Mouse (Mus musculus): ENCODE results near the gene Agl.

Gene Agl

GRCm38 (mm10) chr3:116809221-116809620 lies 1.3 kb upstream of the Agl start:
- Histone ChIP-seq H3K27me3 (ENCODE audit: insufficient read depth, low read length) (no peaks in the 10 kb centered on the region), H3K9me3 (ENCODE audit: low read length) (no peaks in the 10 kb centered on the region), H3K4me1 (replicated peaks; ENCODE audit: low read depth, low read length) (peaks cover 31% of the 10 kb centered on the region), H3K36me3 (ENCODE audit: insufficient read depth, low read length) (peaks cover 4% of the 10 kb centered on the region; the same call in 1 of the 2 replicates), H3K4me3 (replicated peaks; ENCODE audit: low read length) (no peak overlapping the region)
- no peak for TF ChIP-seq CTCF (conservative IDR thresholded peaks at IDR 0.05; ENCODE audit: low read length)
- TF ChIP-seq NANOG (IDR thresholded peaks at IDR 0.05; ENCODE audit: borderline replicate concordance, low read length) = no peak
- no peak for TF ChIP-seq POU5F1 (IDR thresholded peaks at IDR 0.05; ENCODE audit: borderline replicate concordance, low read length)

GRCm38 (mm10) chr3:116808507-116809217 lies 696 bp upstream of the Agl start:
- peaks cover 31% of the 10 kb centered on the region for H3K4me1 ChIP-seq (replicated peaks; ENCODE audit: low read depth, low read length)
- peak overlapping the region; percentile 94 for H3K4me3 ChIP-seq (replicated peaks; ENCODE audit: low read length)
- no peaks in the 10 kb centered on the region for H3K27me3 ChIP-seq (ENCODE audit: insufficient read depth, low read length)
- H3K9me3 ChIP-seq (ENCODE audit: low read length) = no peaks in the 10 kb centered on the region
- TF ChIP-seq NANOG (IDR thresholded peaks at IDR 0.05; ENCODE audit: borderline replicate concordance, low read length) (no peak), CTCF (conservative IDR thresholded peaks at IDR 0.05; ENCODE audit: low read length) (no peak), POU5F1 (IDR thresholded peaks at IDR 0.05; ENCODE audit: borderline replicate concordance, low read length) (no peak)
- peaks cover 4% of the 10 kb centered on the region; the same call in 1 of the 2 replicates for H3K36me3 ChIP-seq (ENCODE audit: insufficient read depth, low read length)

GRCm38 (mm10) chr3:116805866-116806265 lies 2.1 kb downstream of the Agl start:
- Histone ChIP-seq H3K4me1 (replicated peaks; ENCODE audit: low read depth, low read length) (peaks cover 37% of the 10 kb centered on the region), H3K9me3 (ENCODE audit: low read length) (no peaks in the 10 kb centered on the region), H3K36me3 (ENCODE audit: insufficient read depth, low read length) (peaks cover 7% of the 10 kb centered on the region; the same call in 1 of the 2 replicates), H3K27me3 (ENCODE audit: insufficient read depth, low read length) (no peaks in the 10 kb centered on the region), H3K4me3 (replicated peaks; ENCODE audit: low read length) (no peak overlapping the region)
- TF ChIP-seq POU5F1 (IDR thresholded peaks at IDR 0.05; ENCODE audit: borderline replicate concordance, low read length) (no peak), CTCF (conservative IDR thresholded peaks at IDR 0.05; ENCODE audit: low read length) (no peak), NANOG (IDR thresholded peaks at IDR 0.05; ENCODE audit: borderline replicate concordance, low read length) (no peak)

- Histone ChIP-seq H3K9me3 (ENCODE audit: low read length) (no peaks in the 10 kb centered on the region), H3K36me3 (ENCODE audit: insufficient read depth, low read length) (peaks cover 7% of the 10 kb centered on the region; the same call in 1 of the 2 replicates), H3K4me1 (replicated peaks; ENCODE audit: low read depth, low read length) (peaks cover 33% of the 10 kb centered on the region), H3K27me3 (ENCODE audit: insufficient read depth, low read length) (no peaks in the 10 kb centered on the region), H3K4me3 (replicated peaks; ENCODE audit: low read length) (no peak overlapping the region)
- no peak for TF ChIP-seq CTCF (conservative IDR thresholded peaks at IDR 0.05; ENCODE audit: low read length)
- TF ChIP-seq NANOG (IDR thresholded peaks at IDR 0.05; ENCODE audit: borderline replicate concordance, low read length) = no peak
Observed at GRCm38 (mm10) chr3:116804746-116805285, 3.1 kb downstream of the Agl start.

GRCm38 (mm10) chr3:116801755-116802154 lies 6.2 kb downstream of the Agl start:
- Histone ChIP-seq H3K36me3 (ENCODE audit: insufficient read depth, low read length) (peaks cover 10% of the 10 kb centered on the region), H3K4me1 (replicated peaks; ENCODE audit: low read depth, low read length) (peaks cover 10% of the 10 kb centered on the region), H3K27me3 (ENCODE audit: insufficient read depth, low read length) (no peaks in the 10 kb centered on the region), H3K9me3 (ENCODE audit: low read length) (no peaks in the 10 kb centered on the region), H3K4me3 (replicated peaks; ENCODE audit: low read length) (no peak overlapping the region)
- TF ChIP-seq CTCF (conservative IDR thresholded peaks at IDR 0.05; ENCODE audit: low read length) = no peak
- TF ChIP-seq POU5F1 (IDR thresholded peaks at IDR 0.05; ENCODE audit: borderline replicate concordance, low read length) = no peak
- TF ChIP-seq NANOG (IDR thresholded peaks at IDR 0.05; ENCODE audit: borderline replicate concordance, low read length) = no peak

- Histone ChIP-seq H3K4me1 (replicated peaks; ENCODE audit: low read depth, low read length) (peaks cover 6% of the 10 kb centered on the region; the same call in 1 of the 2 replicates), H3K36me3 (ENCODE audit: insufficient read depth, low read length) (peaks cover 7% of the 10 kb centered on the region; the same call in 1 of the 2 replicates)
Observed at GRCm38 (mm10) chr3:116798821-116799510, 9.0 kb downstream of the Agl start.

GRCm38 (mm10) chr3:116788851-116789250 lies 19.1 kb downstream of the Agl start:
- Histone ChIP-seq H3K4me3 (replicated peaks; ENCODE audit: low read length) (no peak overlapping the region), H3K36me3 (ENCODE audit: insufficient read depth, low read length) (peaks cover 41% of the 10 kb centered on the region), H3K27me3 (ENCODE audit: insufficient read depth, low read length) (no peaks in the 10 kb centered on the region), H3K4me1 (replicated peaks; ENCODE audit: low read depth, low read length) (no peaks in the 10 kb centered on the region), H3K9me3 (ENCODE audit: low read length) (no peaks in the 10 kb centered on the region)
- TF ChIP-seq POU5F1 (IDR thresholded peaks at IDR 0.05; ENCODE audit: borderline replicate concordance, low read length) (no peak), CTCF (conservative IDR thresholded peaks at IDR 0.05; ENCODE audit: low read length) (no peak), NANOG (IDR thresholded peaks at IDR 0.05; ENCODE audit: borderline replicate concordance, low read length) (no peak)

More at GRCm38 (mm10) chr3:116798821-116799510, 9.0 kb downstream of the Agl start:
- no peak for TF ChIP-seq CTCF (conservative IDR thresholded peaks at IDR 0.05; ENCODE audit: low read length)
- TF ChIP-seq NANOG (IDR thresholded peaks at IDR 0.05; ENCODE audit: borderline replicate concordance, low read length) = no peak
- no peak for TF ChIP-seq POU5F1 (IDR thresholded peaks at IDR 0.05; ENCODE audit: borderline replicate concordance, low read length)
- H3K4me3 ChIP-seq (replicated peaks; ENCODE audit: low read length) = no peak overlapping the region
- H3K9me3 ChIP-seq (ENCODE audit: low read length) = no peaks in the 10 kb centered on the region
- H3K27me3 ChIP-seq (ENCODE audit: insufficient read depth, low read length) = no peaks in the 10 kb centered on the region

- no peak for TF ChIP-seq POU5F1 (IDR thresholded peaks at IDR 0.05; ENCODE audit: borderline replicate concordance, low read length)
- no peak for TF ChIP-seq CTCF (conservative IDR thresholded peaks at IDR 0.05; ENCODE audit: low read length)
- TF ChIP-seq NANOG (IDR thresholded peaks at IDR 0.05; ENCODE audit: borderline replicate concordance, low read length) = no peak
- no peak overlapping the region for H3K4me3 ChIP-seq (replicated peaks; ENCODE audit: low read length)
- H3K27me3 ChIP-seq (ENCODE audit: insufficient read depth, low read length) = no peaks in the 10 kb centered on the region
- peaks cover 45% of the 10 kb centered on the region for H3K36me3 ChIP-seq (ENCODE audit: insufficient read depth, low read length)
- no peaks in the 10 kb centered on the region for H3K4me1 ChIP-seq (replicated peaks; ENCODE audit: low read depth, low read length)
- H3K9me3 ChIP-seq (ENCODE audit: low read length) = no peaks in the 10 kb centered on the region
Observed at GRCm38 (mm10) chr3:116786543-116786942, 21.4 kb downstream of the Agl start.
